Mouse (Mus musculus): Measurements from ENCODE around the gene Zfp42.
"Not testable (repeated sequence)": the region's sequence is repeated elsewhere in the genome, so short reads cannot be mapped to it uniquely, and the experiment has no call there.

Zfp42 gene

GRCm38 (mm10) chr8:43306896-43307295, at the start of gene Zfp42:
Gene Zfp42, minus strand, starts transcription at chr8:43306980.
- DNase-seq = no peak

- no peak for DNase-seq
These were observed 49.4 kb upstream of the Zfp42 start for GRCm38 (mm10) chr8:43356069-43356770.

GRCm38 (mm10) chr8:43352241-43352640, 45.5 kb upstream of the Zfp42 start:
- DNase-seq = not testable (repeated sequence)

GRCm38 (mm10) chr8:43338555-43338954, 31.8 kb upstream of the Zfp42 start:
- no peak for DNase-seq

- no peak for DNase-seq
These were observed 26.7 kb upstream of the Zfp42 start for GRCm38 (mm10) chr8:43333465-43333864.

GRCm38 (mm10) chr8:43331657-43332056, 24.9 kb upstream of the Zfp42 start:
- DNase-seq = no peak

GRCm38 (mm10) chr8:43329913-43330705, 23.3 kb upstream of the Zfp42 start:
- DNase-seq = no peak

GRCm38 (mm10) chr8:43328666-43329065, 21.9 kb upstream of the Zfp42 start:
- no peak for DNase-seq

- DNase-seq = no peak
These were observed 14.0 kb upstream of the Zfp42 start for GRCm38 (mm10) chr8:43320771-43321170.

GRCm38 (mm10) chr8:43308213-43308612, 1.4 kb upstream of the Zfp42 start:
- no peak for DNase-seq

- DNase-seq = no peak
These were observed 1.1 kb downstream of the Zfp42 start for GRCm38 (mm10) chr8:43305676-43306075.

- DNase-seq = no peak
These were observed 7.0 kb downstream of the Zfp42 start for GRCm38 (mm10) chr8:43299796-43300195.

- no peak for DNase-seq
These were observed 11.0 kb downstream of the Zfp42 start for GRCm38 (mm10) chr8:43295826-43296225.

- DNase-seq = no peak
These were observed 12.6 kb downstream of the Zfp42 start for GRCm38 (mm10) chr8:43294191-43294590.

- no peak for DNase-seq
These were observed 16.2 kb downstream of the Zfp42 start for GRCm38 (mm10) chr8:43290424-43291111.

GRCm38 (mm10) chr8:43289781-43290180, 17.0 kb downstream of the Zfp42 start:
- DNase-seq = no peak

GRCm38 (mm10) chr8:43288840-43289239, 17.9 kb downstream of the Zfp42 start:
- DNase-seq = no peak

GRCm38 (mm10) chr8:43287456-43287855, 19.3 kb downstream of the Zfp42 start:
- no peak for DNase-seq

- DNase-seq = no peak
These were observed 23.5 kb downstream of the Zfp42 start for GRCm38 (mm10) chr8:43283231-43283630.

GRCm38 (mm10) chr8:43278397-43278796, 28.4 kb downstream of the Zfp42 start:
- DNase-seq = no peak

- no peak for DNase-seq
These were observed 45.8 kb downstream of the Zfp42 start for GRCm38 (mm10) chr8:43260961-43261360.

- no peak for DNase-seq
These were observed 48.9 kb downstream of the Zfp42 start for GRCm38 (mm10) chr8:43257886-43258285.

- no peak for DNase-seq
These were observed 51.1 kb downstream of the Zfp42 start for GRCm38 (mm10) chr8:43255695-43256094.

GRCm38 (mm10) chr8:43251653-43252052, 55.1 kb downstream of the Zfp42 start:
- DNase-seq = no peak

Data from thymus, postnatal 36 days (tissue).